Mouse (Mus musculus): ENCODE data around the gene Gpr22. TPM values are rescaled to one million over a fixed set of nuclear protein-coding genes. Genes with fewer than 3 reads are reported as not detected.

Gene Gpr22
- polyA plus RNA-seq (2015; fragmentation: Nextera tagmentation; extraction: Ambion mirVana) = 0.38 and 0.55 TPM in 2 replicates

GRCm38 (mm10) chr12:31713600-31713999 is at the start of gene Gpr22:
Gene Gpr22, minus strand, starts transcription at chr12:31713947.
- H3K27me3 ChIP-seq = no peaks in the 10 kb centered on the region
- peak within 1 kb of the TSS; percentile 43 for H3K9ac ChIP-seq
- ATAC-seq (ENCODE audit: low FRiP score, low read depth) = peak; percentile 28; the same call in 1 of the 2 replicates
- H3K36me3 ChIP-seq = no peaks in the 10 kb centered on the region
- no peak within 1 kb of the TSS for H3K27ac ChIP-seq
- WGBS = 23% methylated on average over 6 of the region's 6 CpGs
- H3K9me3 ChIP-seq = no peaks in the 10 kb centered on the region
- peak within 1 kb of the TSS; percentile 49 for H3K4me2 ChIP-seq (replicated peaks)
- H3K4me3 ChIP-seq = peak within 1 kb of the TSS; percentile 10; the same call in 1 of the 2 replicates
- peaks cover 10% of the 10 kb centered on the region for H3K4me1 ChIP-seq

GRCm38 (mm10) chr12:31755885-31756755 is 42.4 kb upstream of the Gpr22 start:
- no peaks in the 10 kb centered on the region for H3K9me3 ChIP-seq
- H3K27ac ChIP-seq = no peak overlapping the region
- 63% methylated on average over 2 of the region's 2 CpGs for WGBS
- H3K9ac ChIP-seq = no peak overlapping the region
- no peaks in the 10 kb centered on the region for H3K36me3 ChIP-seq
- H3K4me2 ChIP-seq (replicated peaks) = no peak overlapping the region
- no peaks in the 10 kb centered on the region for H3K4me1 ChIP-seq
- ATAC-seq (ENCODE audit: low FRiP score, low read depth) = no peak
- no peaks in the 10 kb centered on the region for H3K27me3 ChIP-seq
- H3K4me3 ChIP-seq = no peak overlapping the region

GRCm38 (mm10) chr12:31754465-31754864 is 40.7 kb upstream of the Gpr22 start:
- no peak for ATAC-seq (ENCODE audit: low FRiP score, low read depth)
- no peaks in the 10 kb centered on the region for H3K27me3 ChIP-seq
- H3K4me2 ChIP-seq (replicated peaks) = no peak overlapping the region
- no peaks in the 10 kb centered on the region for H3K4me1 ChIP-seq
- 65% methylated on average over 2 of the region's 2 CpGs for WGBS
- no peak overlapping the region for H3K9ac ChIP-seq
- H3K36me3 ChIP-seq = no peaks in the 10 kb centered on the region
- H3K27ac ChIP-seq = no peak overlapping the region
- H3K4me3 ChIP-seq = no peak overlapping the region
- H3K9me3 ChIP-seq = no peaks in the 10 kb centered on the region

- no peak overlapping the region for H3K27ac ChIP-seq
- peaks cover 3% of the 10 kb centered on the region; the same call in 1 of the 2 replicates for H3K36me3 ChIP-seq
- no peaks in the 10 kb centered on the region for H3K4me1 ChIP-seq
- 97% methylated on average over 4 of the region's 4 CpGs for WGBS
- no peaks in the 10 kb centered on the region for H3K27me3 ChIP-seq
- H3K9me3 ChIP-seq = no peaks in the 10 kb centered on the region
- ATAC-seq (ENCODE audit: low FRiP score, low read depth) = no peak
- H3K4me2 ChIP-seq (replicated peaks) = no peak overlapping the region
- H3K9ac ChIP-seq = no peak overlapping the region
- H3K4me3 ChIP-seq = no peak overlapping the region
These were observed 36.1 kb upstream of the Gpr22 start for GRCm38 (mm10) chr12:31749846-31750245.

- H3K4me3 ChIP-seq = no peak overlapping the region
- H3K4me1 ChIP-seq = no peaks in the 10 kb centered on the region
- H3K27me3 ChIP-seq = no peaks in the 10 kb centered on the region
- WGBS = 84% methylated on average over 8 of the region's 8 CpGs
- H3K27ac ChIP-seq = no peak overlapping the region
- peaks cover 3% of the 10 kb centered on the region; the same call in 1 of the 2 replicates for H3K36me3 ChIP-seq
- no peak overlapping the region for H3K9ac ChIP-seq
- no peak overlapping the region for H3K4me2 ChIP-seq (replicated peaks)
- H3K9me3 ChIP-seq = peaks cover 4% of the 10 kb centered on the region; the same call in 1 of the 2 replicates
- no peak for ATAC-seq (ENCODE audit: low FRiP score, low read depth)
These were observed 33.6 kb upstream of the Gpr22 start for GRCm38 (mm10) chr12:31747301-31747700.

- H3K27me3 ChIP-seq = no peaks in the 10 kb centered on the region
- no peaks in the 10 kb centered on the region for H3K9me3 ChIP-seq
- no peak overlapping the region for H3K4me2 ChIP-seq (replicated peaks)
- H3K4me1 ChIP-seq = no peaks in the 10 kb centered on the region
- ATAC-seq (ENCODE audit: low FRiP score, low read depth) = no peak
- no peak overlapping the region for H3K4me3 ChIP-seq
- H3K27ac ChIP-seq = no peak overlapping the region
- 78% methylated on average over 2 of the region's 2 CpGs for WGBS
- H3K36me3 ChIP-seq = no peaks in the 10 kb centered on the region
- H3K9ac ChIP-seq = no peak overlapping the region
These were observed 20.9 kb upstream of the Gpr22 start for GRCm38 (mm10) chr12:31734616-31735015.

GRCm38 (mm10) chr12:31730126-31730525 is 16.4 kb upstream of the Gpr22 start:
- ATAC-seq (ENCODE audit: low FRiP score, low read depth) = no peak
- H3K4me2 ChIP-seq (replicated peaks) = no peak overlapping the region
- 0 out of 2 replicates have a peak, but pooled peaks cover 6% of the 10 kb centered on the region for H3K4me1 ChIP-seq
- WGBS = 89% methylated on average over 1 of the region's 1 CpGs
- H3K27me3 ChIP-seq = no peaks in the 10 kb centered on the region
- no peak overlapping the region for H3K9ac ChIP-seq
- H3K27ac ChIP-seq = no peak overlapping the region
- H3K36me3 ChIP-seq = no peaks in the 10 kb centered on the region
- no peaks in the 10 kb centered on the region for H3K9me3 ChIP-seq
- no peak overlapping the region for H3K4me3 ChIP-seq

- WGBS = 46% methylated on average over 1 of the region's 1 CpGs
- H3K9ac ChIP-seq = no peak overlapping the region
- 0 out of 2 replicates have a peak, but pooled peaks cover 6% of the 10 kb centered on the region for H3K4me1 ChIP-seq
- no peak overlapping the region for H3K4me2 ChIP-seq (replicated peaks)
- no peak overlapping the region for H3K4me3 ChIP-seq
- H3K36me3 ChIP-seq = peaks cover 3% of the 10 kb centered on the region; the same call in 1 of the 2 replicates
- H3K9me3 ChIP-seq = no peaks in the 10 kb centered on the region
- no peak for ATAC-seq (ENCODE audit: low FRiP score, low read depth)
- no peak overlapping the region for H3K27ac ChIP-seq
- no peaks in the 10 kb centered on the region for H3K27me3 ChIP-seq
These were observed 13.0 kb upstream of the Gpr22 start for GRCm38 (mm10) chr12:31726707-31727106.

GRCm38 (mm10) chr12:31725511-31726275 is 11.9 kb upstream of the Gpr22 start:
- H3K9ac ChIP-seq = no peak overlapping the region
- WGBS = 72% methylated on average over 12 of the region's 12 CpGs

GRCm38 (mm10) chr12:31724576-31724975 is 10.8 kb upstream of the Gpr22 start:
- Histone ChIP-seq H3K36me3 (peaks cover 3% of the 10 kb centered on the region; the same call in 1 of the 2 replicates), H3K27me3 (no peaks in the 10 kb centered on the region), H3K4me2 (replicated peaks) (no peak overlapping the region), H3K9me3 (no peaks in the 10 kb centered on the region), H3K4me3 (no peak overlapping the region), H3K9ac (no peak overlapping the region), H3K27ac (no peak overlapping the region), H3K4me1 (peaks cover 18% of the 10 kb centered on the region)
- no peak for ATAC-seq (ENCODE audit: low FRiP score, low read depth)
- WGBS = 78% methylated on average over 3 of the region's 3 CpGs

More at GRCm38 (mm10) chr12:31725511-31726275, 11.9 kb upstream of the Gpr22 start:
- no peak for ATAC-seq (ENCODE audit: low FRiP score, low read depth)
- no peak overlapping the region for H3K4me2 ChIP-seq (replicated peaks)
- no peaks in the 10 kb centered on the region for H3K27me3 ChIP-seq
- H3K27ac ChIP-seq = no peak overlapping the region
- no peaks in the 10 kb centered on the region for H3K9me3 ChIP-seq
- no peak overlapping the region for H3K4me3 ChIP-seq
- H3K36me3 ChIP-seq = peaks cover 3% of the 10 kb centered on the region; the same call in 1 of the 2 replicates
- H3K4me1 ChIP-seq = peaks cover 12% of the 10 kb centered on the region

- peaks cover 13% of the 10 kb centered on the region for H3K4me1 ChIP-seq
- H3K27me3 ChIP-seq = no peaks in the 10 kb centered on the region
- no peak overlapping the region for H3K4me3 ChIP-seq
- no peak overlapping the region for H3K27ac ChIP-seq
- no peak overlapping the region for H3K9ac ChIP-seq
- no peak for ATAC-seq (ENCODE audit: low FRiP score, low read depth)
- no peak overlapping the region for H3K4me2 ChIP-seq (replicated peaks)
- no peaks in the 10 kb centered on the region for H3K9me3 ChIP-seq
- 91% methylated on average over 1 of the region's 1 CpGs for WGBS
- H3K36me3 ChIP-seq = peaks cover 2% of the 10 kb centered on the region; the same call in 1 of the 2 replicates
These were observed 6.0 kb upstream of the Gpr22 start for GRCm38 (mm10) chr12:31719586-31720275.
